Mouse (Mus musculus) erythroblast, embryonic 14.5 days (primary cell): ENCODE measurements around the gene Rnaseh2a.

Experiments used
- GATA1 ChIP-seq: IDR thresholded peaks from 2 replicates; pipeline ENCODE4 v1.6.1; 2012; ENCODE audit warnings: low read length, inconsistent platforms, mixed read lengths
- TAL1 ChIP-seq: IDR thresholded peaks from 3 replicates; pipeline ENCODE4 v1.6.1; 2012; ENCODE audit warnings: low read length, inconsistent platforms, mixed read lengths

DNA sequence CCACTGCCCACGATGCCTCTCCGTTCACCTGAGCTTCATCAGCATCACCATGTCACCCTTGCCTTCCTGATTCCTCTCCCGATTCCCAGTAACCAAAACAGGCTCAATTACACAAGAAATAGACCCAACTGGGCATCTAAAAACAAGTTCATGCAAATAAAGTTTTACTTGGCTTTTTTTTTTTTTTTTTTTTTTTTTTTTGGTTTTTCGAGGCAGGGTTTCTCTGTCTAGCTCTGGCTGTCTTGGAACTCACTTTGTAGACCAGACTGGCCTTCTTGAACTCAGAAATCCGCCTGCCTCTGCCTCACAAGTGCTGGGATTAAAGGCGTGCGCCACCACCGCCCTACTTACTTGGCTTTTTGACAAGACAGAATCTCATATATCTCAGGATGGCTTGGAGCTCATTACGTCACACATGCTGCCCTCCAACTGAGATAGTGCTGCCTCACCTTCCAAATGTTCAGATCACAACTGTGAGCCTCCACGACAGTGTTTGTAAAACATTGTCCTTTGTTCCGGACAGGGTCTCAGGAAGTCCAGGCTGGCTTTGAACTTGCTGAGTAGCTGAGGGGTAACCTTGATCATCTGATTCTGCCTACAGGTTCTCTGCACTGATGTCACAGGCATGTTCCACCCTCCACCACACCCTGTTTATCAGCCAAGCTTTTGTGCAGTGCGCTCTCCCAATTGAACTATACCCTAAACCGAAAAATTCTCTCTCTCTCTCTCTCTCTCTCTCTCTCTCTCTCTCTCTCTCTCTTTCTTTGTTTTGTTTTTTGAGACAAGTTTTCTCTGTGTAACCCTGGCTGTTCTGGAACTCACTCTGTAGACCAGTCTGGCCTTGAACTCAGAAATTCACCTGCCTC lies 31.7 kb downstream of the Rnaseh2a start:
- TF ChIP-seq GATA1, result no peak
- TF ChIP-seq TAL1, result no peak
